Mouse (Mus musculus) cerebellum, adult 2 months (tissue): ENCODE data around the gene Rcvrn.

Source experiments
- CTCF ChIP-seq: fragments of 200-500 bp; IDR thresholded peaks from 2 replicates; pipeline ENCODE4 v1.5.1; 2011; ENCODE audit warnings: low read depth, mild to moderate bottlenecking, control low read depth, low read length, moderate library complexity, borderline replicate concordance; ENCODE audit not compliant: insufficient read depth
- POLR2A ChIP-seq: fragments of 200-500 bp; IDR thresholded peaks from 2 replicates; pipeline ENCODE4 v1.6.1; 2011; ENCODE audit warnings: low read length, control low read depth, borderline replicate concordance; ENCODE audit not compliant: insufficient read depth

GRCm38 (mm10) chr11:67712976-67713375, 17.9 kb downstream of the Rcvrn start:
- TF ChIP-seq POLR2A (no peak), CTCF (no peak)
